Mouse (Mus musculus) left cerebral cortex, adult 2 months (tissue): ENCODE data around the gene Atp11a. TPM values are rescaled to one million over a fixed set of nuclear protein-coding genes. Genes with fewer than 3 reads are reported as not detected.

Experiments used
- DNase-seq, 2 experiments: peaks; one replicate each; pipeline ENCODE4 v3.0.0; 2021 to 2022; ENCODE audit warnings: low spot score in 2 of 2, mixed read lengths in 1 of 2; ENCODE audit errors: extremely low spot score in 1 of 2
- H3K27ac ChIP-seq: fragments of 200-600 bp; 2 replicates; pipeline ENCODE4 v1.8.1; 2022
- H3K4me3 ChIP-seq: fragments of 200-600 bp; 2 replicates; pipeline ENCODE4 v1.8.1; 2022
- CTCF ChIP-seq: fragments of 200-600 bp; IDR thresholded peaks from 2 replicates; pipeline ENCODE4 v1.8.1; 2022; ENCODE audit warnings: antibody characterized with exemption, mild to moderate bottlenecking, moderate library complexity
- intact Hi-C: fragments of 180-260 bp; cut with DNase I; formaldehyde crosslinking; loops from one replicate; pipeline ENCODE4 v1.15.1; 2025
- total RNA-seq, 2 experiments: library from RNA; stranded (reverse); gene quantifications; 2 replicates each; pipeline ENCODE4 v1.2.3; 2021

Gene Atp11a
- total RNA-seq, 2 experiments from 2014 or later = 47.5 to 55.7 TPM

DNA sequence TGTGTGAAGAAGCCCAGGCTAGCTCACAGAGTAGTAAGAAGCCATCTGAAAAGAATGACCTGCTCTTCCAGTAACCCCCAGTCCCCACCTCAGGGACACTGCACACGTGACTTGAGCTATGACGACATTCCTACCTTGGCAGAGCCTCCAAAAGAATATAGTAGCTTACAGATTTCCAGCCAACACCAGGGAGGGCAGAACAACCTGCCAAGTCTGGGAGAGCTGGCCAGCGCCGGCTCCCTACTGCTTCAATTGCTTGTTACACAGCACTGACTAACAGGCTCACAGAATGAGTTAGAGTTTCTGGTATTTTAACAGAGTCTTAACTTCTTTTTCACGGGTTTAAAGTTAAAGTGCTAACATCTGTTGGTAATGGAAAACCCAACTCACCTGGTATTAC, 2.7 kb upstream of the Atp11a start:
- no peak for TF ChIP-seq CTCF
- intact Hi-C loops = no loop called here
- no peak overlapping the region for H3K4me3 ChIP-seq
- no peak for DNase-seq
- H3K27ac ChIP-seq = no peak overlapping the region

DNA sequence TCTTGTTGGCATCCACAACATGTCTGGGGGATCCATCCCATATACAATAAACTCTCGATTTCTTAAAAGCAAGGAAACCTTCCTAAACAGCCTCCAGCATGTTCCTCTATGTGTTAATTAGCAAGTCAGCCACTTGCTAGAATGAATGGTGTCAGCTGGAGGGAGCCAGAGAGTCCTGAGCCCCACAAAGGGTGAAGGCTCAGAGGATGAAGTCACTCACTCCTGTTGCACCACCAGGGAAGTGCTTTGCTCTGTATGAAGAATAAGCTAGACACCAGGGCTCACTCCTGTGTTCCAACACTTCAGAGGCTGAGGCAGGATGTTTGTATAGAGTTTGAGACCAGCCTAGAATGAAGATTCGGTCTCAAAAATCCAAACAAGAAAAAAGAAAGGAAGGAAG, 1.5 kb upstream of the Atp11a start:
- TF ChIP-seq CTCF = peak; percentile 45
- intact Hi-C loops = loop anchor here (5.0 kb wide), 1 partner anchor 57 kb away; no protein-coding TSS in a partner anchor
- no peak overlapping the region for H3K4me3 ChIP-seq
- DNase-seq = no peak
- H3K27ac ChIP-seq = no peak overlapping the region

DNA sequence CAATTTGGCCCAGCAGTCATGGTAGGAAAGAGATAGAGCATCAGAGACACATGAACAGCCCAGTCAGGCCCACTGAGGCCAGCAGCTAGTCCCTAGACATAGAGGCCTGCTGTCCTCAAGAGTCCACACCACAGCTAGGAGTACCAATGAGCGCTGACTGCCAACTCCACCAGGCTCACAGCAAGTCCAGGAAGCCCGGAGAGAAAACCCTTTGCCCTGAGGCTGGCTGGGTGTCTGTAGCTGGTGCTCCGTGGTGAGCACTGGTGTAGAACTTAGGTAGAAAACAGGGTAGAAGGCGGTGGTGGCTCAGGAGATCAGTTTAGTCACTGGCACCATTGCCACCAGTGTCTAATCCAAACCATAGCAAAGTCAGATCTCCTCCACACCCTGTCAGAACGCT, 988 bp upstream of the Atp11a start:
- no peak for DNase-seq
- no peak for TF ChIP-seq CTCF
- intact Hi-C loops = loop anchor here (2.0 to 5.0 kb wide), 2 partner anchors 56 to 83 kb away; partner anchors contain the start of gene Tubgcp3
- H3K27ac ChIP-seq = peak overlapping the region; percentile 84; the same call in 1 of the 2 replicates
- H3K4me3 ChIP-seq = no peak overlapping the region

DNA sequence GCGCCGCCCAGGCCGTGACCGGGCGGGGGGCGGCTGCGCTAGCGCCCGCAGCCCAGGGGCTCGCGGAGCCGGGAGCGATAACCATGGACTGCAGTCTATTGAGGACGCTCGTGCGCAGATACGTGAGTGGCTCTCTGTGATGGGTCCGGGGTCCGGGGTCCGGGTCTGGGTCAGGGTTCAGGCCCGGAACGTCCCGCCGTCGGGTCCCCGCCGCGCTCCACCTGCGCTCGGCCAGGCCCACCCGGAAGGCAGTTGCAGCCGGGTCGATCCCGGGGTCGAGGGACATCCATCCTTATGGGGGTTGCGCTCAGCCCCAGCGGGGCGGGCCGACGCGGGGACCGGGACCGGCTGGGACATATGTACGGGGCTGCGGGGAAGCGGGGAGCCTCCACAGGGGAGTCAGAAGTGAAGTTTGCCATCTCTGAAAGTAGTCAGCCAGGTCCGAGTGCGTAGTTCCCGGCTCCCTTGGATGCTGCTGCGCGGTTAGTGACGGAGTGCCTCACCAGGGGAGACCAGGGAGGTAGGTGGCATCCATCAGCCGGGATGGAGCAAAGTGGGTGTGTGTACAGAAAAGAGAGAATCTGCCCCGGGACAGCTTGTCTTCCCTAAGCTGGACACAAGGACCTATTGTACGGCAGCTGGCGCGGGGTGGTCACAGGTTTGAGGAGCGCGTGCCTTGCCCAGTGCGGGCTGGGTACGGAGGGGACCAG, 572 bp downstream of the Atp11a start:
- peak overlapping the region; percentile 83 for H3K27ac ChIP-seq
- intact Hi-C loops = loop anchor here (2.0 to 5.0 kb wide), 2 partner anchors 55 to 85 kb away; partner anchors contain the start of gene Tubgcp3
- peak overlapping the region; percentile 94 for H3K4me3 ChIP-seq
- no peak for TF ChIP-seq CTCF
- DNase-seq = peak; percentile 32 to 41

DNA sequence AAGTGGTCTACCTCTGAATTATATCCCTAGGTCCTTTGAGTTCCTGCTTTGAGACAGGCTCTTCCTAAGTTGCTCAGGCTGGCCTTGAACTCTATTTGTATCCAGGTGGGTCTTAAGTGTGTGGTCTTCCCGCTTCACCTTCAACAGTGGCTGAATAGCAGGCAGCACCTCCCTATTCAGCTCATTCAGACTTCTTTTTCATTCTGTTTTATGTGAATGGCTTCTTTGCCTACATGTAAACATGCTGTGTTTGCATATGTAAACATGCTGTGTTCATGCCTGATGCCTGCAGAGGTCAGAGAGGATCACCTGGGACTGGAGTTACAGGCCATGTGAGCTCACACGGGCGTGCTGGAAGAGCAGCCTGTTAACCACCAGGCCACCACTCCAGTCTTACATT, 3.1 kb downstream of the Atp11a start:
- no peak for TF ChIP-seq CTCF
- H3K4me3 ChIP-seq = no peak overlapping the region
- no peak for DNase-seq
- no peak overlapping the region for H3K27ac ChIP-seq
- intact Hi-C loops = loop anchor here (5.0 kb wide), 1 partner anchor 52 kb away; no protein-coding TSS in a partner anchor

DNA sequence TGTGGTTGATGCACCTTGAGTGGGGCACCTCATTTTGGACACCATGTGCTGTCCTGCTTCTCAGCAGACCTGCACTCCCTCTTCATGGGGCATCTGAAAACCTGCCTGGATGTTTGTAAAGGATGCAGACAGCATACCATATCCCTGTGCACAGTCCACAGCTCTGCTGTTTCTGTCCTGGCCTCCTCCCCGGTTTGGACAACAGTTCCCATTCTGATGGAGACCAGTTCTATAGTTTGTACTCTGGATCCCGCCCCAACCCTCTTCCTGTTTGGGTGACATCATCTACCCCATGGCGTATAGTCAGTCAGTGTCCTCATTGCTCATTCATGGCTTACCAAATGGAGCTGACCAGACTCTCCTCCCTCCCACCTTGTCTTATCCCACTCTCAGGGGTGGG, 5.1 kb downstream of the Atp11a start:
- DNase-seq = no peak
- Histone ChIP-seq H3K27ac (no peak overlapping the region), H3K4me3 (no peak overlapping the region)
- TF ChIP-seq CTCF = no peak
- intact Hi-C loops = no loop called here

DNA sequence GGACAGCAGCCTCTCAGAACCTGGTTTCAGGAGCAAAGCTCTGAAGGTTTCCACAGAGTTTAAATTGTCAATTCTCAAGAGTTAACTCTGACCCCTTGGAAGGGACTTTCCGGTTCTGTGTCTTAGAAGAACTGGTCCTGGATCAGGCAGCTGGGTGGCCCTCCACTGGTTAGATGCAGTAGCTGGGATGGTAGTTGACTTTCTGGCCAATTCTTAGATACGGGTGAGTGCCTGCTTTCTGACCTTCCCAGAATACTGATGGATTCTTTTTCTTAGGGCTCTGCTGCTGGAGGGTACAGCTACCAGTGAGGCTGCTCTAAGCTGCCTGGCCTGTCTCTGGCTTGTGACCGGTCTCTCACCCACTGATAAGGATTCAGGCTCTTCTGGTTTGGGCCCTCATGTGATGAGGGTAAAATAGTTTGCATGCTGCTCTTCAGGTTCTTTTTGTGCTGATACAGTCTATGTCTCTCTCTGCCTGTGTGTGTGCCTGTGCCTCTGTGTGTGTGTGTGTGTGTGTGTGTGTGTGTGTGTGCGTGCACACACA, 6.8 kb downstream of the Atp11a start:
- no peak for TF ChIP-seq CTCF
- H3K4me3 ChIP-seq = no peak overlapping the region
- intact Hi-C loops = no loop called here
- no peak for DNase-seq
- H3K27ac ChIP-seq = no peak overlapping the region

DNA sequence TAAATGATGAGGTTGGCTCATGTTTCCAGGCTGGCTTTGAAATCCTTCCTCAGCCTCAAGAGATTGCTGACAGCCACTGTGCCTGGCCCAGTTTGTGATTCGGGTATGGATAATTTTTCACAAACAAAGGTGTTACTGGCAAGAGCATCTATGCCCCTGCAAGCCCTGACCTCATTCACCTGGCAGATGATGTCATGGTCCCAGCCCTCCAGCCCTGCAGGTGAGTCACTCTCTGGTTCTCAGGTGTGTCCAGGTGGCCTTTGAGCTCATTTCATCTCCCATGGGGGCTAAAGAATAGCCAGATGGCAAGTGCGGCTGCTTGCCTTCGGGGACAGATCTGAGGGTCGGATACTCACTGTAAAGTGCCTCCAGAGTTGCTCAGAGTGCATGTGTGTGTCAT, 8.2 kb downstream of the Atp11a start:
- DNase-seq = no peak
- intact Hi-C loops = no loop called here
- no peak overlapping the region for H3K4me3 ChIP-seq
- H3K27ac ChIP-seq = no peak overlapping the region
- TF ChIP-seq CTCF = no peak

DNA sequence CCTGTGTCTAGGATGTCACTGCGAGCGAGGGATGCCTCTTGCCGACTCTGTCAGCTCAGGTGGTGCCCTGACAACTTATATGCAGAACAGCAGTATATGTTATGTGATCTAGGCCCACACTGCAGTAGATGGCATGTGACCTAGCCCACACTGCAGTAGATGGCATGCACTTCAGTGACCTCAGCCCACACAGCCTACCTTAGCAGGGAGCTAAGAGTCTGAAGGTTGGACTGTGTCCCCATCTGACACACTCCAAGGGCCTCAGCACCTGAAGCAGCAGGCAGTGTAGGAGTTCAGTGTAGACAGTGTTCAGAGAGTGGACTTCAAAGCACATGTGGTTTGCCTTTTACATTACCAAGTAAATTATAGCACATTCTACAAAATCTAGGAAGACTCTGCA, 10.4 kb downstream of the Atp11a start:
- intact Hi-C loops = no loop called here
- DNase-seq = no peak
- no peak overlapping the region for H3K4me3 ChIP-seq
- H3K27ac ChIP-seq = no peak overlapping the region
- no peak for TF ChIP-seq CTCF

DNA sequence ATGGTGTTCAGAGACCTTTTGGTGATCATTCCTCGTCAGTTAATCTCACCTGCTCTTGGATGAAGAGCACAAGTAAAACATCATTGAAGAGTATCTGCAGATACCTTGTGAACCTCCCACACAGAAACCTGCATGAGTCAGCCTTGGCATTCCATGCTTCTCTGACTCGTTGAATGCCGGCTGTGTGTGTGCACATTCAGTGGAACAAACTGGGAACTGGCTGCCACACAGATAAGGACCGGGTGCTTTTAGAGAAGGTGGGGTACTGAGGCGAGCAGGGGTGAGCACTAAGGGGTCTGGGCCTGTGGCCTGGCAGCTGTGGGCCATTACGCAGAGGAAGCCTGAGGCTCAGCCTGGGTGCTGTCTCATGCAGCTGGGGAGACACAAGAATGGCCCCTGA, 11.9 kb downstream of the Atp11a start:
- intact Hi-C loops = no loop called here
- Histone ChIP-seq H3K4me3 (no peak overlapping the region), H3K27ac (no peak overlapping the region)
- TF ChIP-seq CTCF = no peak
- DNase-seq = peak; percentile 40 to 42

DNA sequence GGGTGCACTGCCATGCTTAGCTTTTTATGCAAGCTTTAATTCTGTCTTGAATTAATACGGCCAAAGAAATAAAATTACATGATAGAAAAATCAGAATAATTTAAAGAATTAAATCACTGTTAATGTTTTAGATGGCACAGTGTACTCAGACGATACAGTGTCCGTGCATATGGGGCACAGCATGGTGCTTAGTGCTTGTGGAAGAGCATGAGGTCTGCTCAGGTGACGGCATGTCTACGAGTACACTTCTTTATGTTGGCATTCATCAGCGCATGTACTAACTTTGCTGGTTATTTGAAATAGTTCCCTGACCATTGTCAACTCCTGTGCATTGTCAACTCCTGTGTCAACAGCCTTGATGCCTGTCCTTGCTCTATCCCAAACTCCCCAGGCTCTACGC, 12.5 kb downstream of the Atp11a start:
- no peak for DNase-seq
- intact Hi-C loops = no loop called here
- Histone ChIP-seq H3K27ac (no peak overlapping the region), H3K4me3 (no peak overlapping the region)
- TF ChIP-seq CTCF = no peak

DNA sequence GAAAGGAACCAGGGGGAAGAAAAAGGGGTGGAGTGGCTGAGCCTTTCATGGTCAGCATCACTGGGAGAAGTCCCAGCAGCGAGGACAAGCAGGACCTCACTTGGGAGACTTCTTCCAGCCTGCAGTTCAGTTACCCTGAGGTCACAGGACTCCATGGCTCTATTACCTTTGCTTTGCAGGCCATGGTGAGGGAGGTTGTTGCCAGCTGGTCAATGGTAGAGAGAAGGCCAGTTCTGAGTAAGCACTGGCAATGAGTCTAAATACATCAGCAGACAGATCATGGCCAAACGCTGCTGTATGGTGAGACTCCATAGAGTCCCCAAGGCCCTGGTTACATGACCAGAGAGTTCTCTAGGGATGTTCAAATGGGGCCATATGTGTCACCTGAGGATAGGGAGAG, 15.5 kb downstream of the Atp11a start:
- TF ChIP-seq CTCF = no peak
- intact Hi-C loops = no loop called here
- no peak for DNase-seq
- no peak overlapping the region for H3K4me3 ChIP-seq
- H3K27ac ChIP-seq = no peak overlapping the region

DNA sequence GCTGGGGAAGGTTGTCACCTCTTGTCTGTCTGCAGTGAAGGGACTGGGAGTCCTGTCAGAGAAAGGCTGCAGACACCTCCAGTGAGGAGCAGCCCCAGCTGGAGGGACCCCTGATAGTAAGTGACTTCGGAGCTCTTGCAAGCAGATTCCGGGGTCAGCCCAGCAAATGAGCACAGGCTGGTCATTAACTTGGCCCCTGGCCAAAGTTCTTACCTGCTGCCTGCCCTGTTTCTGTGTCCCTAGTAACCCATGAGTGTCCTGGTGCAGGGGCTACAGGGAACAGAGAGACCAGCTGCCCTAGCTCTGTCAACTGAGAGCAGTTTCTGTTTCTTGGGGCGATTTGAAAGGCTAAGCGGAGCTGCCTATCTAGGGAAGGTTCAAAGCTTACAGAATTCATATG, 17.1 kb downstream of the Atp11a start:
- no peak for DNase-seq
- intact Hi-C loops = no loop called here
- no peak overlapping the region for H3K27ac ChIP-seq
- no peak overlapping the region for H3K4me3 ChIP-seq
- TF ChIP-seq CTCF = no peak
